8 mouse cellular contexts compared by ENCODE assay signal in genomic region chr9:65827344-65828015, GRCm38 (mm10). TPM values are rescaled to one million over a fixed set of nuclear protein-coding genes. Genes with fewer than 3 reads are reported as not detected.
DNase-seq lines count a peak whose midpoint lies in the region; ATAC-seq lines count a peak whose summit lies in the region.

Gene Zfp609, minus strand, starts transcription at chr9:65827564.

- H3K4me2 ChIP-seq in heart, embryonic 15.5 days = peak within 1 kb of the TSS; percentile 70
- peak within 1 kb of the TSS; percentile 92 for H3K4me2 ChIP-seq in liver, embryonic 12.5 days

- H3K4me3 ChIP-seq in forebrain, embryonic 10.5 days = peak within 1 kb of the TSS; percentile 94
- peak within 1 kb of the TSS; percentile 94 for H3K4me3 ChIP-seq in heart, embryonic 15.5 days
- peak within 1 kb of the TSS; percentile 87 for H3K4me3 ChIP-seq in liver, embryonic 12.5 days

- H3K9me3 ChIP-seq in forebrain, embryonic 10.5 days = no peaks in the 10 kb centered on the region
- no peaks in the 10 kb centered on the region for H3K9me3 ChIP-seq in heart, embryonic 15.5 days (replicated peaks)
- no peaks in the 10 kb centered on the region for H3K9me3 ChIP-seq in liver, embryonic 12.5 days (replicated peaks)

- no peaks in the 10 kb centered on the region for H3K27me3 ChIP-seq in forebrain, embryonic 10.5 days (ENCODE audit: poor library complexity, severe bottlenecking)
- H3K27me3 ChIP-seq in heart, embryonic 15.5 days = no peaks in the 10 kb centered on the region
- no peaks in the 10 kb centered on the region for H3K27me3 ChIP-seq in liver, embryonic 12.5 days (replicated peaks)
- H3K27me3 ChIP-seq in splenic B cell, adult 2 months (ENCODE audit: control insufficient read depth, insufficient read depth, low read length, poor library complexity, severe bottlenecking) = no peaks in the 10 kb centered on the region

- H3K36me3 ChIP-seq in forebrain, embryonic 10.5 days (replicated peaks) = no peaks in the 10 kb centered on the region
- H3K36me3 ChIP-seq in heart, embryonic 15.5 days = no peaks in the 10 kb centered on the region; the same call in 1 of the 2 replicates
- H3K36me3 ChIP-seq in liver, embryonic 12.5 days = no peaks in the 10 kb centered on the region
- no peaks in the 10 kb centered on the region for H3K36me3 ChIP-seq in splenic B cell, adult 2 months (ENCODE audit: control insufficient read depth, insufficient read depth, low read length, poor library complexity, severe bottlenecking)

- WGBS in forebrain, embryonic 10.5 days = under 1% methylated on average over 68 of the region's 76 CpGs
- whole genome bisulfite sequencing in heart, embryonic 15.5 days = under 1% methylated on average over 73 of the region's 76 CpGs
- WGBS in liver, embryonic 12.5 days (ENCODE audit: insufficient replicate concordance) = under 1% methylated on average over 62 of the region's 76 CpGs

- H3K9ac ChIP-seq in heart, embryonic 15.5 days = peak within 1 kb of the TSS; percentile 97
- peak within 1 kb of the TSS; percentile 93 for H3K9ac ChIP-seq in liver, embryonic 12.5 days

- peaks cover 84% of the 10 kb centered on the region for H3K4me1 ChIP-seq in forebrain, embryonic 10.5 days
- H3K4me1 ChIP-seq in heart, embryonic 15.5 days (replicated peaks) = peaks cover 57% of the 10 kb centered on the region
- H3K4me1 ChIP-seq in liver, embryonic 12.5 days = peaks cover 60% of the 10 kb centered on the region

- peak; percentile 79 for ATAC-seq in heart, embryonic 15.5 days (replicated peaks; ENCODE audit: insufficient number of reproducible peaks, insufficient read depth, low FRiP score, low read depth)
- peak; percentile 77 for ATAC-seq in liver, embryonic 12.5 days

- DNase-seq in CD8-positive naive resting alpha-beta T cell, adult 2 months (ENCODE audit: low read depth in 2 of 2, low spot score in 2 of 2) = peak; percentile 83 to 90
- peak; percentile 87 for DNase-seq in c-Kit-negative CD71-positive TER-119-positive erythroid progenitor cells, embryonic 14.5 days (ENCODE audit: low read depth, low spot score)
- peak; percentile 95 for DNase-seq in forebrain, embryonic 10.5 days (ENCODE audit: extremely low spot score, low spot score)
- peak; percentile 96 for DNase-seq in kidney, postnatal 14 days
- DNase-seq in naive thymus-derived CD4-positive, alpha-beta T cell, adult 2 months (ENCODE audit: low read depth) = peak; percentile 93
- peak; percentile 87 for DNase-seq in splenic B cell, adult 2 months (ENCODE audit: low read depth, low spot score)

- H3K27ac ChIP-seq in forebrain, embryonic 10.5 days = peak within 1 kb of the TSS; percentile 100
- H3K27ac ChIP-seq in heart, embryonic 15.5 days = peak within 1 kb of the TSS; percentile 100
- peak within 1 kb of the TSS; percentile 95 for H3K27ac ChIP-seq in liver, embryonic 12.5 days

RNA-seq across cellular contexts. Expression of gene Zfp609, which starts in this region (rescaled TPM):
- 8.2 and 8.3 TPM in 2 replicates for polyA plus RNA-seq in forebrain, embryonic 10.5 days (2016; fragmentation: Nextera tagmentation; extraction: Ambion mirVana)
- 4.9 and 5.7 TPM in 2 replicates for polyA plus RNA-seq in heart, embryonic 15.5 days (2015; fragmentation: Nextera tagmentation; extraction: Ambion mirVana)
- 3.3 and 3.8 TPM in 2 replicates for polyA plus RNA-seq in liver, embryonic 12.5 days (2016; fragmentation: Nextera tagmentation; extraction: Ambion mirVana)

Comparison
In these comparisons a context has a peak if more than half of its experiments do, and no peak if none do; other contexts are left out.
1. Peak in every context shown above with its lines: DNase-seq, ATAC-seq, H3K4me3 ChIP-seq and H3K27ac ChIP-seq.